Mouse (Mus musculus): ENCODE data around the gene Cyb5r1.

Gene Cyb5r1

DNA sequence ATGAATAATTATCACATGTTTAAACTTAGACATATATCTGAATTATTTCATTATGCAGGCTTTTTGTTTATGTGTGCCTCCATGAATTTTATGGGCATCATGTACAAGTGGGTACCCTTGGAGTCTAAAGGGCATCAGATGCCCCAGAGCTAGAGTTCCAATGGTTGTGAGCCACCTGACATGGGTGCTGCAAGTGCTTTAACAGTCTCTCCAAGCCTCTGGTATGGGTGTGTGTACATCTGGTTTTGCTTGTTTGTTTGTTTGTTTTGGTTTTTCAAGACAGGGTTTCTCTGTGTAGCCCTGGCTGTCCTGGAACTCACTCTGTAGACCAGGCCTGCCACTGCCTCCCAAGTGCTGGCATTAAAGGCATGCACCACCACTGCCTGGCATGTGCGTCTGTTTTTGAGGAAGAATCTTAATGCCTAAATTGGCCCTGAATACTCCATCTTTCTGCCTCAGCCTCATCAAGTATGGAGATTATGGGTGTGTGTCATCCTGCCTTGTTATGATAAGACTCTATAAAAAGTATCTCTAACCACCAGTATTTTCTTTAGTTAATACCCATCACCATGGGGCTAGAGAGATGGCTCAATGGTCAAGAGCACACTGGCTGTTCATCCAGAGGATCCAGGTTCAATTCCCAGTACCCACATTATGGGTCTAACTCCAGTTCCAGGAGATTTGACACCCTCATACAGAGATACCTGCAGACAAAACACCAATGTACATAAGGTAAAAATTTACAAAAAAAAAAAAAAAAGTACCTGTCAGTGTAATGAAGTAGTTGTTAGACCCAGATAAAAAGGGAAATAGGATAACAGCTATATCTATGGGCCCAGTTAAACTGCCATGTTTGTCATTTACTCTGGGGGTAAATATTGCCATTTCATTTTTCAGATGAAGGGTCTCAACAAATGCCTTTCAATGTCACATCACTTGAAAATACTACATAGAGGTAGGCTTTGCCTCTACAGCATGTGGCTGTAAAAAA lies 55.2 kb downstream of the Cyb5r1 start:
- DNase-seq (ENCODE audit: low read depth, low spot score) = no peak
